Mouse (Mus musculus): ENCODE measurements around the gene Exoc3l4.

Gene Exoc3l4

DNA sequence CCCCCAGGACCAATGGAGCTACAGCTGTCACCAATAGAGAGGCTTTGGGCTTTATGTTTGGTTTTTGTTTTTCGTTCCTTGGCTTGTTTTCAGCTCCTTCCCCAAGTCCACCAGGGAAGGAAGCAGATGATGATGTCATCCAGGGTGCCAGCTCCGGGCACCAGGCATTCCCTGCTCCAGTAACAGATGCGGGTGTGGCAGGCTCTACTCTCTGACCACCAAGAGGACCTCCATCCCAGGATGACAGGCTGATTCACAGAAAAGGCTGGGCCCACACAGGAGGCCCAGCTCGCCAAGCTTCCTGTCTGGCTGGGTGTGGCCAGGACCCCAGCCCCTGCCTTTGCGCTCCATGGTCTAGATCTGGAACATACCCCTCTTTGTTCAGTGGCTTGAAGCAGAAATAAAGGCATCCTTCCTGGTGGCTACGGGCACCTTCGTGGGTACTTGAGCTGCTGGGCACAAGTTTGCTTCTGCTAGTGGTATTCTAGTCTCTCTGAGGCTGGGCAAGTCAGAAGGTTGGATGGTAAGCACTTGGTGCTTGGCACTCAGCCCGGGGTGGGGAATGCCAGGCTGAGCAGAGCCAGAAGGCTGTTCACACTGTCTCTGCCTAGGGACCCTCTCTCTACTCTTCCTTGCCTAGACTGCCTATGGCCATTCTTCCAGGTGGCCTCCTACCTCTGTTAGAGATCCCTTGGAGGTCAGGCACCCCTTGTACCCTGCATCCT is 5.0 kb upstream of the Exoc3l4 start:
- no peak for DNase-seq (ENCODE audit: extremely low spot score, low spot score)

DNA sequence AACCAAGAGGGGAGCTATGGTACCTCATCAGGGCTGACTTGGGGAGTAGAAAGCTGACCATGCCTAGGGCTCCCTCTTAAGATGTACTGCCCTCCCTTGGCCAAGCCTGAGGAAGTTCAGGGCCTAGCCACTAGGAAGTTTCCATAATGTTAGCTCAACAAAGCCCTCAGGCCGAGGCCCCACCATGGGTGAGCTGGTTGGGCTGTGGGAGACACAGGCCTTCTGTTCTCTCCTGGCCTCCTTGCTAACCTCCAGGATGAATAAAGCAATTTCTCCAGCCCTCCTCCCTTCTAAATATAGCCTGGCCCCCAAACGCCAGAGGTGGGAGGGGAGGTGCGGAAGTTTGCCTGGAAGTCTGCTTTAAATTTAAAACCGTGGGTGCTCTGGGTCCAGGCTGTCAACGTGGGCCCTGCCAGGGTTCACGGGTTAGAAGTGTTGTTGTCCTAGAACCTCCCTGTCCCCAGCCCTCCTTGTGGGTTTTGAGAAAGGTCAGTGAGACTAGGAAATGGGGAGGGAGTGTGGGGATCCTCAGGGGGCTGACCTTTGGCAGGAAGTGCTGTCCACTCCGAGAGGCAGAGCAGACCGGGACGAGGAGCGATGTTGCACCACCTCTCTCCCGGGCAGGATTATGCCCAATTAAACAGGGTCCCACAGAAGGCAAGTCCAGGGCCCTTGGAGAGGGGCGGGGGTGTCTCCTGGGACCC is 4.1 kb upstream of the Exoc3l4 start:
- peak; percentile 52 for DNase-seq (ENCODE audit: extremely low spot score, low spot score)

DNA sequence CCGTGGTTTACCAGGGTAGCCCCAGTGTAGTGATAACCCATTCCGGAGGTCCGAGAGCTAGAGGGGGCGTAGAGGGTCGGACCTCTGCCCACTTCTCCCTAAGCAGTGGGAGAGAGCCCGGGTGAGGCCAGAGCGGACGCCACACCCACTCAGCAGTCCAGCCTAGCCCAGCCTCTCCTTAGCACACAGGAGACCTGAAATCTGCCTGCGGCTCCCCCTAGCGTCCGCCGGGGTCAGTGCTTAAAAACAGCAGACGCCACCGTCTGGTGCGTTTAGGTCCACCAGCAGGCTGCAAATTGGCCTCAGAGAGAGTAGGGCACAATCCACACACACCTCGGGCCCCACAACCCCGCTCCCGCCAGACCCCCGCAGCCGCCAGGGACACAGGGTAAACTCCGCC is 3.5 kb upstream of the Exoc3l4 start:
- DNase-seq (ENCODE audit: extremely low spot score, low spot score), result peak; percentile 87

DNA sequence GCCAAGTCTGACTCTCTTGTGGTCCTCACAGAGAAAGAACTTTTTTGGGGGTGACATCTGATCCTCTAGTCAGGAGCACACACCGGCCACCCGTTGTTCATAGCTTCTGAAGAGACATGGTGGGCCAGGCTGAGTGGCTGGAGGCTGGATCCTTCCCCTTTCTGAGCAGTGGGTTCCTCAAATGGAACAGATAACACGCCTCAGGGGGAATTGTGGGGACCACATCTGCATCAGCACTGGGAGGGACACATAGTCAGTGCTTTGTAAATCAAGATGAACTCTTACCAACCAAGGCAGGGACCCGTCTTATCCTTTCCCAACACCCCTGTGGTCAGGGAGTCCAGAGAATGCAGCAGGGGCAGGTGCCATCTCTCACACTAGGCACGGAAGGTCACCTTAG is 3.1 kb downstream of the Exoc3l4 start:
- DNase-seq (ENCODE audit: extremely low spot score, low spot score), result no peak

DNA sequence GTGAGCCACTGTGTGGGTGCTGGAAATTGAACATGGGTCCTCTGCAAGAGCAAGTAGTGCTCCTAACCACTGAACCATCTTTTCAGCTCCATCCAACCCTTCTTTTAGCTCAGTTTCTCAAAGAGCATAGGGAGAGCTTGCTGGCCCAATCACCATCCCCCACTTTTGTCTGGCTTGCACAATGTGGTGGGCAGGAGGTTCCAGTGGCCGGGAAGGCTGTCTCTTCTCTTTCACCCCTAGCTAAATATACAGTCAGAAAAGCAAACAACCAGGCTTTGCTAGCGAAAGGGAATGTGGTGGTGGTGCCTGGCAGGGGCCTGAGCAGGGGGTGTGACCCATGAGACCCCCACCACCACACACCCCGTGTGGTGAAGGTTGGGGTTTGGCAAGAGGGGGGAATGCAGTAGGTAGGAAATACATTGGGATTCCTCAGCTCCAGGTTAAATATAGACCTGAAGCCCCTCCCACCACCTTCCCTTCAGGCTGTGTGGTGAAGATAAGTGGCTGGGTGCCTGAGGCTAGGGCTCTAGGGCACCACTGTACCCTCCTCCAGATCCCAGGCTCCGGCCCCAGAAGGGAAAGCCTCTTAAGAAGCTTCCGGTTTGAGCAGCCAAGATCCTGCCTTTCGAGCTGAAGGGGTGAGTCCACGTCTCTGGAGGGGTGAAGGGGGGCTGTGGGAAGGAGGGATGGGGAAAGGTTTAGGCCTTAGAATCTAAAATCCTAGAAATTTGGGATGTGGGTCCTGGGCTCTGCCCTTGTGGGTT is 4.3 kb downstream of the Exoc3l4 start:
- no peak for DNase-seq (ENCODE audit: extremely low spot score, low spot score)

DNA sequence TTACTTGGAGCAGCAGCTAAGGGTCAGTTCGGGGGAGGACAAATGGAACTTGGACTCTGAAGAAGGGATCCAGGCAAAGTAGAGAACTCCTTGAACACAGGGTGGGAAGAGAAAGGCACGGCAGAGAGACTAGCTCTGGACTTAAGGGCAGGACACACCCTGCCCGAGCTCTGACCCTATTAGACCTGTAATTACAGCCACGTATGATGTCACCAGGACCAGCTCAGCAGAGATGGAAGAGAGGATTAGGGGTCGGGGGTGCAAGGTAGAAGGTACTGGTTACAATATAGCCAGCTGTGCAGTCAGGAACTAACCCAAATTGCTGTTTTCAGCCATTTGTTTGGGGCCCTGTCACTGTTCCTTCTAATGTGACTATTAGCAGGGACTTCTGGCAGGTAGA is 6.0 kb downstream of the Exoc3l4 start:
- DNase-seq (ENCODE audit: extremely low spot score, low spot score), result no peak

DNA sequence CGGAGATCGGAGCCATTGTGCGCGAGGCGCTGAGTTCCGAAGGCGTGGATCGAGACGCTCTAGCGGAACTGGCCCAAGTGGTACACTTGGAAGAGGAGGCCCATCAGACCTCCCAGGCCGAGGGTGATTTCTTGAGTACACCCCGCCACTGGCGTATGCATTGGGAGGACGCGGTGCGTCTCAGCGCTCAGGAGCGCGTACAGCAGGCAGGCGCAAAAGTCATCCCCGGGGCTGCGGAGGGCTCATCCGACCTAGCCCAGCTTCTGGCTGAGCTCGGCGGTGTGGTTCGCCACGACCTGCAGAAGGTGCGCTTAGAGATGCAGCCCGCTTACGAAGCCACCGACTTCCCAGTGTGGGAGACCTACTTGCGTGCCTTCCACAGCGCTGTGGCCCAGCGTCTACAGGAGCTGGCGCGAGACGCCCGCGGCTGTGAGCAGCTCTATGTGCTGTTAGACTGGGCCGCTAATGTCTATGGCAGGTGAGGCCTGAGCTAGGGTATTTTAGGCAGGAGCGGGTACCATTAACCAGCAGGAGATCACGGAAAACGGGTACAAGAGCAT is 6.8 kb downstream of the Exoc3l4 start:
- peak; percentile 43 for DNase-seq (ENCODE audit: extremely low spot score, low spot score)

DNA sequence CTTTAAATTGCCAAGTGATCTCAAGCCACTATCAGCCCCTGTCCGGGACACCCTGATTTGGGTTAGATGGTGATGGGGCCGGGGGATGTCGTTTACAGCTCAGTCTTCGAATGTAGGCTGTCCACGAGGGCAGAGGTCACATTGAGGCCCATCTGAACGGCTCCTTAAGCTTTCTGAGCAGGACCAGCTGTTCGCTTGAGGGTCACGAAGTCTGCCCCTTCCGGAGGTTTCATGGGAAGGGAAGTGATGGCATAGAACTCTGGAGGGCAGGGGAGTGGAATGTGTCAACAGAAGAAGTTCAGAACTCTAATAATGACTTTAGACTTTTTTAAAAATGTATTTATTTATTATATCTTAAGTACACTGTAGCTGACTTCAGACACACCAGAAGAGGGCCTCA is 7.7 kb downstream of the Exoc3l4 start:
- no peak for DNase-seq (ENCODE audit: extremely low spot score, low spot score)

DNA sequence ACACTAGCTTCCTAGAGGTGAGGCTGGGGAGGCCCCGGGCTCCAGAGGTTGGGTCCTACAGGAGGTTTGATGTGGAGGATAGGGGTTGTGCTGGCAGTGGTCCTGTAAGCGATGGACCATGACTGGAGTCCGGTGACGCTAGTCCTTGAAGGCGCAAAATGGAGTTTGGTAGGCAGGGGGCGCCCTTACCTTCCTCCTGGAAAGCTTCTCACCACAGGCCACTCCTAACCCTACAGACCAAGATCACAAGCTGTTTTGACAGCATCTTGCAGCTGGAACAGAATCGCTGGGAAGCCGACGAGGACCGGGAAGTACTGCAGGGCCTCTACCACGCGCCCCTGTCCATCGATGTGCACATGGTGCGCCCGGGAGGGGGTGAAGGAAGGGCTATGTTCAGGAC is 8.4 kb downstream of the Exoc3l4 start:
- DNase-seq (ENCODE audit: extremely low spot score, low spot score), result peak; percentile 80

DNA sequence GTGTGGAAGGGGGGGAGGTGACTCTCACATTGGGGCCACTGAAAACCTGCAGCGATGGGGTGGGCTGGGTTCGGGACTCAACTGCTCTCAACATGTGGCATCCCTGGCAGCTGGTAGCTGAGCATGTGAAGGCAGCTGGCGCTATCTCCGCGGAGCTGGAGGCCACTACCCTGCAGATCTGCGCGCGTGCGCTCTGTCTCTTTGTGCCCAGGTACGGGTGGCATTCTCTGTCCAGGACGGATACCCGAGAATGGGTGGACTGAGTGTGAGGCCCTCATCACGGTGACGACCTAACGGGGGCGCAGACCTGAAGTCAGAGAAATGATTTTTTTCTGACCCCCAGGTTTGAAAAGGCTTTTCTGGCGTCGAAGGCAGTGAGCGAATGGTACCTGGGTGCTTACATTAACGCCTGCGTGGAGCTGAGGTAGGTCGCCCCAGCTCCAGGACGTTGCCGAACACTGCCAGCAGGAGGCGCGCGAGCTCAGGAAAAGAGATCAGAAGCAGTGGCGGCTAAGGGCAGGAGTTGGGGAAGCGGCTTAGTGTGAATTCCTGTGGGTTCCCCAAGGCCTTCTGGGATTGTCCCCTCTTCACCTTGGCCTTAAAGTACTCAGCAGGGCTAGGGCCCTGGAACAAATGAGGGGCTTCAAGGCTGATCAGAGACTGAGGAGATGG is 9.1 kb downstream of the Exoc3l4 start:
- DNase-seq (ENCODE audit: extremely low spot score, low spot score), result peak; percentile 92

DNA sequence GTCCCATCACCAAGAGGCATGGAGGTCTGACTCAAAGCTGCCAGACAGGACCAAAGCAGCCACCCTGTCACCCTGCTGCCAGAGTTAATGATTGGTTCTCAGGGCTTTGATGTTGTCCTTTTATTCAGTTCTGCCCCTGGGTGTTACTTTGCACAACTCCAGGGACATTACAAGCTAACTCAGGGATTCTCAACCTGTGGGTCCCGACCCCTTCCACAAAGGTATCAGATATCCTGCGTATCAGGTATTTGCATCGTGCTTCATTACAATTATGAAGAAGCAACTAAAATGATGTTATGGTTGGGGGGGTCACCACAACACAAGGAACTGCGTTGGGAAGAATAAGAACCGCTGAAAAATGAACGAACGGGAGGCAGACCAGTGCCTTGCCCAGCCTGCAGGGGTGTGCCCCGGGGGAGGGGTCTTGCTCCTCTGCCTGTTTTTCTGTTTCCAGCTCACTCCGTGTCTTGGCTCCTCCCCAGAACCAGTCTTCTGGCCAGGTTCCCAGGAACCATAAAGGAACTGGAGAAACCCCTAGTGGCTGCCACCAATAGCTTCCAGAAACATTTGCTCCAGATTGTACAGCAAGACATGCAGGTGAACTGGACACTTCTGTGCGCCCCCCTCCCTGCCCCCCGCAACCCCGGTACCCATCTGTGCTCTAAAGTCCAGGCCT is 10.8 kb downstream of the Exoc3l4 start:
- no peak for DNase-seq (ENCODE audit: extremely low spot score, low spot score)

DNA sequence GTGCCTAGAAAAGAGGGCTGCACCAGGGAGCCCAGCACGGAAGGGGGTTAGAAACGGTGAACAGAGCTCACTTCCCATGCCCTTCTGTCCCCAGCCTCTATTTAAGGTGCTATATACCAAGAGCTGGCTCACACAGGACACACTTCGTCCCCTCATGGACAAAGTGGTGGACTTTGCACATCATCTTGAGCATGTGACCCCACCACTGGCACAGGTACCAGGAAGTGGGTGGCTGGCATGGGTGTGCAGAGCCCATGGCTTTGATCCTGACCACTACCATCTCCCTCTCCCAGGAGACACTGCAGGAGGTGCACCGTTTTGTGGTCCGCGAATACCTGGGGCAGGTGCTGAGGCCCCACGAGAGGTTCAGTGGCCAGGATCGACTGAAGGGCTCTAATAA is 11.5 kb downstream of the Exoc3l4 start:
- DNase-seq (ENCODE audit: extremely low spot score, low spot score), result no peak

DNA sequence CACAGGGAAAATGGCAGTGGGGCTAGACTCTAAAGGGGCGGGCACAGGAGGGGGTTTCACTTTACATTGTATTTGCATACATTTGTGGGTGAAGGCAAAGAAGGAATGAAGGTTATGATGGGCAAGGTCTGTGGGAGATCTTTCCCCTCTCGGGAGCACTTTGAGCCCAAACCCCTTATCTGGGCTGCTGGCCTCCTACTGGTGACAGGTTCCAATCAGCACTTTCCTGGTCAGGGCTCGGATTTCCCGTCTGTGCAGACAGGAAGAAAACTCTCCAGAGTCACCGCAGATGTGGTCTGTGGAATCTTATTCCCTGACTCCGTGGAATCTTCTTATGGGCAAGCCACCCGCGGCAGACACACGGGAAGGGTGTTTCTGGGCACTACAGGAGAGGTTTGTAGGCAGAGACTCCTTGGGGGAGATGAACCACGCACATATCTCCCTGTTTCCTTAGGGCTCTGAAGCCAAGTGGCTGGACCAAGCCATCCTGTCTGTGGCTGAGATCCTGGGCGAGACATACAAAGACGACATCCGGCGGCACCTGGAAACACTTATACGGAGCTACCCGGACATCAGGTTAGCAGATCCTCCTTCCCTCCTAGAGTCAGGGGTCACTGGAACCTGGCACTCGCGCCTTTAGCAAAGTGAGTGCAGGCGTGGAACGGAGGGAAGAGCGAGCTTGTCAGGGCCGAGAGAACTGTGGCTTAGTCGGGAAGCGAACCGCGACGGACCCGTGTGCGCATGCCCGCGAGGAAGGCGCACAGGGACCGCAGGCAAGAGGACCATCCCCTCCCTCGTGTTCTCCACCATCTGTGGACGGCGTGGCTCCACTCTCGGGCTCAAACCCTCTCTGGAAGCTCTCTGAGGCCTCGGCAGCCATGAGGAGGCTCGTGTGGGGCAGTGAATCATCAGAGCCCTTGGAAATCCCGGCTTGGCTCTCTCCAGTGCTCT is 12.4 kb downstream of the Exoc3l4 start:
- peak; percentile 73 for DNase-seq (ENCODE audit: extremely low spot score, low spot score)

DNA sequence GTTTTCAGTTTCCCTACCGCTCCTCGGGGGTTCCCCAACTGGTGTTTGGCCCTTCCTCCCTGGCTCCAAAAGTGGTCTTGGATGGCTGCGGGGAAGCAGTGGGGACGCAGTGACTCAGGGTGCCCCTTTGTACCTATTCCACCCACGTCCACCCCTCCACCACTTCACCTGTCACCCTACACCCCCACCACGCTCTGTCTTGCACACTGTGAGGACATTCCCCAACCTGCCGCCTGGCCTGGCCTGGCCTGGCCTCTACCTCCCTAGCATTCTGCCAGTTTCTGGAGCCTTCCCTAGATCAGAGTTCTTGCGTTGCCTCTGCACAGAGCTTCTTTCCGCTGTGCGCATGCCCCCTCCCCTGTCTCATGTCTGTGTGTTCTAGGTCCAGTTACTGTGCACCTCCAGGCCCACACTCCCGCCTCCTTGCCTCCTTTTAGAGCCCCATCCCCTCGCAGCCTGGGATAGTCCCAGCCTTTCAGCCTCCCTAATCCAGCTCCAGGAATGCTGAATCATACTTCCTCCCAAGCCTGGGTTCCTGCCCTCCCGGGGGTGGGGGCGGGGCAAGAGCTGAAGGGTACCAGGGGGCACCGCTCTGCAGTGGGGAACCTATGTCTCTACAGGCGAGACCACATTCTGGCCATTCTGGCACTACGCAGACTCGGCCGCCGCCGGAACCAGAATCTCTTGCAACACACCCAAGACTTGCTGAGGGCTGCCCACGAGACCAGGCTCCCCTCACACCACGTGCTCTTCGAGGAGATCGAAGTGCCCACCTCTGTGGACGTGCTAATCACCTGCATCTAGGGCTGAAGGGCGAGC is 13.4 kb downstream of the Exoc3l4 start:
- no peak for DNase-seq (ENCODE audit: extremely low spot score, low spot score)

DNA sequence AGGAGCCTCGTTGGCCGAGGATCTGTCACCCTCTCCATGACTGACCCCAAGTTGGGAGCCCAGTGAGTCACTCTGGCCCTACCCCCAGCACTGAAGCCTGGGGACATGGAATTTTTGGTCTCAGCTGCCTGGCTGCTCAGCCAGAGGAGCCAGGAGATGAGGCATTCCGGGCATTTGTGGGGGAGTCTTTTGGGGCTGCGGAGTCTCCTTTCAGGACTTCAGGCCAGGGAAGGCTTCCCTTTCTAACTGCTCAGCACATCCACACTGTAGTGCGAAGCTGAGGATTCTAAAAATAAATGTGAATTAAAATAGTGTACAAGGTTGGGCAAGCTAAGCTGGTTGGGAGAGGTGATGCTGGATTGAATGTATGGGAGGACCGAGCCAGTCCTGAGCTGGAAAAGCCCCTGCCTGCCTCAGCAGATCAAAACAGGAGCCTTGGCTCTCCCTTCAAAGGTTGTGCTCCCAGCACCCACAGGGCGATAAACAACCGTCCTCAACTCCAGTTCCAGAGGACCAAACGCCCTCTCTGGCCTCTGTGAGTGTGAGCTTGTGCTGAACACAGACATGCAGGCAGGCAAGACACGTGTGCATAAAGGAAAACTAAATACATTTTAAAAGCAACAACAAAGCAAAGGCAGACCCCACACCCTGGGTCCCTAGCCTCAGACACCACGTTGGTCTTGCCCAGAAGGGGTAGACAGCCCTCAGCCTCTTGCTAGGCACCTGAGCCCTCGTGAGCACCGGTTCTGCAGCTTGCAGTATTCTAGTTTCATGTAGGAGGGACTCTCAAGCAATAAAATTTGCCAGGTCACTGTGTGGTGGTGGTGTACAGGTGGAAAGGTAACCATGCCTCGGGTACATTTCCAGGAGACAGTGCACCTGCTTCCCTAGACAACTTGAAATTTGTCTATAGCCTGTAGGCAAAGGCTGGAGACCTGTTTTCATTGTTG is 14.3 kb downstream of the Exoc3l4 start:
- no peak for DNase-seq (ENCODE audit: extremely low spot score, low spot score)

DNA sequence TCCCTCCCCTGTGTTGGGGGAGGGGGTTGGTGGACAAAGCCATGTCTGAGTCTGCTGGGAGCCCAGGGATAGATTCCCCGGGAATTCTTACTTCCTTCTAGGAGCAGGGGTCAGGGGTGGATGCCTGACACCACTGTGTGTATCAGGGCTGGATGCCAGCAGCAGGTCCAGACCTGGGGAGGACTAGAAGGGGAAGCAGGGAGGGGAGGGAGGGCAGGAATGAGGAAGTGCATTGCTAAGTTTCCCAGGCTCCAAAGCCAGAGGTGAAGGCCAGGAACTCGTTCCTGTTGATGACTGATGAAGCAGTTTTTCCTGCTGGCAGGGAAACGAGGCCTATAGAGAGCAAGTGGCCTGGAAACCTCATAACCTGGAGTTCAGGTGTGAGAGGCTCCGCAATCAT is 15.3 kb downstream of the Exoc3l4 start:
- DNase-seq (ENCODE audit: extremely low spot score, low spot score), result no peak

DNA sequence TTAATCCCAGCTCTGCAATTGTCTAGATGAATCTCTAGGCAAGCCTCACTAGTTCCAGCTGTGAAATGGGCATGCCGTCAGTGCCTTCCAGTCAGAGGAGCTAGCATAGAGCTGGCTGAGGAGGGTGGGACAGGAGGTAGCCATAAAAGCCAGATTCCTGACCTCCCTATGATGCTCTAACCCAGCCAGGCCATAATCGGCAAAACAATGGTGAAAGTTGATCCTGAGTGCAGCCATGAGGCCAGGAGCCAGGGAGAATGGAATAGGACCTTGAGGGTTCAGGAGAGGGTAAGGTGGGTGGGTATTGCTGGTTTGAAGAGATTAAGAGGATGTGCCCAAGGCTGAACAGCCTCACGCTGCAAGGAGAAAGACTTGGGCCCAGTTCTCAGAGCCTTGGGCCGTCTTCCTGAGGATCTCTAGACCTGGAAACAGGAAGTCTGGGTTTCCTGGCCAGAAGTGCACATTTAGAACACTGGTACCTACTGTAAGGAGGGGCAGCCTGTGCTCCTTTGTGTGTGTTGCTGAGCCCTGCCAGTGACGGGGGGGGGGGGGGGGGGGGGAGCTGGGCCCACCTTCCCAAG is 16.0 kb downstream of the Exoc3l4 start:
- DNase-seq (ENCODE audit: extremely low spot score, low spot score), result no peak

All from neural tube, embryonic 10.5 days (tissue).